Mouse (Mus musculus): ENCODE data around the gene Tmem238l. TPM values are rescaled to one million over a fixed set of nuclear protein-coding genes. Genes with fewer than 3 reads are reported as not detected.

The Tmem238l gene
- total RNA-seq (2021) = not detected
- long read RNA-seq, experiment 1 = 0 reads
- long read RNA-seq, experiment 2 = 0 reads

- no peak for DNase-seq (ENCODE audit: low spot score in 2 of 2)
Measured at GRCm38 (mm10) chr11:66956303-66956702, at the start of gene Tmem238l. TSS of gene Tmem238l (plus strand) at chr11:66956638.

GRCm38 (mm10) chr11:66911811-66912210 is 44.6 kb upstream of the Tmem238l start, which contains the start of gene Pirt:
TSS of gene Pirt (plus strand) at chr11:66911981.
- DNase-seq (ENCODE audit: low spot score in 2 of 2) = no peak

DNA sequence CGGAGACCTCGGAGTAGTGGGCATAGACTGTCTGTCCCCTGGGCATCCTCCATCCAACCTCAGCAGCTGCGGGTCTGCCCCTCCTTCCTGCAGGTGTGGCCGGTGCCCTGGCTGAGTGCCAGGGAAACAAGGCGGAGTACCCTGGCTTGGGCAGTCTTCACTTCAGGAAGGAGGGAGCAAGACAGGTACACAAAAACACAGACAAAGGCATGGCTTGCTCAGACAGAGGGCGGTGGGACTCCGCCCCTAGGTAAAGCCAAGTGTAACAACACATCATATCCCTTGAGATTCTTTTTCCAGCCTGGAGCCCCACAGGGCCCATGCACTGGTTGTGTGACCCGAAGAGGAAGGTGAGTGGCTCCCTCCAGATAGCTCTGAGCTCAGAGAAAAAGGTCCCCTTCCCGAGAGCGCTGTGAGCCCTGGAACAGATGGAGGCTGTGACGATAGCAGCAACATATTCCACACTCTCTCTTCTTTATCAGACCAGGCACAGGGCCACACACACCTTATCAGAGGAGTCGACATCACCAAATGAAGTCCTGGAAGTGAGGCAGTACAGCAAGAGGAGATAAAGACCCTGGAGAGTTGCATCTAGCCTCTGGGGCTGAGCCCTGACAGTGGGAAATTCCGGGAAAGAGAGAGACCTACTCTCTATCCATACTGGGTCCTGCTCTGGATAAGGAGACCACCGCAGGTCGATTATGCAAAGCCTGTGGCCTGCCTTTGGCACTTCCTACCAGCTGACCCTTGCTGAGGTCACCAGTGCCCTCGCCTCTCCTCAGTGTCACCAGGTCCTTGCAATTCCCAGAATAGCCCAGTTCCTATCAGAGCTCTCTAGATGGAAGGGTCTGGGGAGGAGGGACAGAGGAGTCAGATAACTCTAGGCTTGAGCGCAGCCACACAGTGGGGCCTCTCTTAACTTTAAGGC is 43.6 kb upstream of the Tmem238l start:
- DNase-seq (ENCODE audit: low spot score in 2 of 2) = no peak

DNA sequence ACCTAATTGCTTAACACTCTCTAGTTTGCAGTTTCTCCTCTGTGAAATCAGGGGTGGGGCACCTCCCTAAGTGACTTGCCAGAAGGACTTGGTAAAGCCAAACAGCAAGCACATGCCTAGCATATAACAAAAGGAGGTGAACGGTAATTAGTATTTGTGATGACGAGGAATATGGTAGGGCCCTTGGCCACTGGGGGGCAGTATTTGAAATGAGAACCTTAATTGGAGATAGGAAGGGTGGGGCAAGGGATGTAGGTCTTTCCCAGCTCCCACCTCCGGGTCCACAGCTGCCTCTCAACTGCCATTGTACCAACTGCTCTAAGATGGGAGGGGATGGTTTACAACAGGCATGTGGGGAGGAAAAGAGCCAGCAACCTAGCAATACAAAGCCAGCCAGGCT is 42.2 kb upstream of the Tmem238l start:
- DNase-seq (ENCODE audit: low spot score in 2 of 2) = peak; percentile 33

DNA sequence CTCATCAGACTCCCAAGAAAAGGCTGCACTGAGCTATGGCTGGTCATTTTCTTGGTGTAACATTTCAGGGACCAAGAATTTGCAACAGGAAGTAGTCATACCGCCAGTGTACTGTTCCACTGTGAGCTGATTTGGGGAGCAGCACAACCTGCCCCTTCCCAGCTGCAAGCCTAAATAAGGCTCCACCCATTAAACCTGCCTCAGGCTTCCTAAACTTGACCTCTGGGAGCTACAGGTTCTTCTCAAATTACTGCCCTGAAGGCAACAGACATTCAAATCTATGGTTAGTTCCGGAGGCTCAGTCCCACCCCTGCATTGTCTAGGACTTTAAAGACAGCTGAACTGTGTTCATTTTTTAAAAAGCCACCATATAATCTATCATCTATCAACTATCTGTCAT is 36.4 kb upstream of the Tmem238l start:
- DNase-seq (ENCODE audit: low spot score in 2 of 2) = no peak

DNA sequence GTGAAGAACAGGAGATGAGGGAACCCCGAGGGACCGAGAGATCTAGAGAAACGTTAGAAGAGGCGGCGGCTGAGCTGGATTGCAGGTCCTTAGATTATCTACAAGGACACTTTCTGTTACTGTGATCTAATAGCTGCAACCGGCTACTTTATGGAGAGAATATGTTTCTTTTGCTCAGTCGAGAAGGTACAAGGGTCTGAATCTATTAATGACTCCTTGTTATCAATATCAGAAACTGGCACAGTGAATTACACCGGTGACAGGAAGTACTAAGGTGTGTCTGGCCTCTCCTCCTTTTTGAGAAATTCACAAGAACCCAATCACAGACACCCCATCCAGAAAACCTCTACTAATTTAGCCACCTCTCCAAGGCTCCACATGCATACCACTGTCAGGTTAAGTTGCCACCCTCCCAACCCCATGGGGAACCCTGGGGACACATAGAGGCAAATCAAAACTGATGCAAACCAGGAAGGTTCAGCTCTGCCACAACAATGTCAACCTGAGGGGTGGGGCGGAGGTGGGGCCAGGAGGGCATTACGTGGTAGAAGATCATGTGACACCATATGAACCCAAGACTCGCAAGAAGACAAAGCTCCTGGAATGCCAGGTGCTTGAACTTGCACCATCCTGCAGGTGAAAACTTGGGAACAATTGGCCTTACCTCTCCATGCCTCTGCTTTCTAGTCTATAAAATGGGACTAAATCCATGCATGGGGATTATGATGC is 32.2 kb upstream of the Tmem238l start:
- DNase-seq (ENCODE audit: low spot score in 2 of 2) = no peak

DNA sequence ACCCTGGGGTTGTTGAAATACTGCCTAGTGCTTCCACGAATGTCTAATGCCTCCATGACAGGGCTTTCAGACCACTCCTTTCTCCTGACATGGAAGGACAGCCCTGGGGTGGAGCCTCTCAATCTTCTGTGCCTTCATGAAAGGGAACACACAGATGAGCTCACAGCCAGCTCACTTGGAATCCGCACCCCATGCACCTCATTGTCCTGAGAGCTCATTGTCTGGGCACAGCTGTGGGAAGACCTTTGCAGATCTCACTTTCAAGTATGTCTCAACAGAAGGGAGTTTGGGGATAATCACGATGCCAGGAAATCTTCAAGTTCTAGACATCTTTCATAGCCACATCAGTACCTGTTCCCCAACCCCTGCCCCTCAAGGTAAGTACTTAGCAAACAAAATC is 28.1 kb upstream of the Tmem238l start:
- DNase-seq (ENCODE audit: low spot score in 2 of 2) = no peak

DNA sequence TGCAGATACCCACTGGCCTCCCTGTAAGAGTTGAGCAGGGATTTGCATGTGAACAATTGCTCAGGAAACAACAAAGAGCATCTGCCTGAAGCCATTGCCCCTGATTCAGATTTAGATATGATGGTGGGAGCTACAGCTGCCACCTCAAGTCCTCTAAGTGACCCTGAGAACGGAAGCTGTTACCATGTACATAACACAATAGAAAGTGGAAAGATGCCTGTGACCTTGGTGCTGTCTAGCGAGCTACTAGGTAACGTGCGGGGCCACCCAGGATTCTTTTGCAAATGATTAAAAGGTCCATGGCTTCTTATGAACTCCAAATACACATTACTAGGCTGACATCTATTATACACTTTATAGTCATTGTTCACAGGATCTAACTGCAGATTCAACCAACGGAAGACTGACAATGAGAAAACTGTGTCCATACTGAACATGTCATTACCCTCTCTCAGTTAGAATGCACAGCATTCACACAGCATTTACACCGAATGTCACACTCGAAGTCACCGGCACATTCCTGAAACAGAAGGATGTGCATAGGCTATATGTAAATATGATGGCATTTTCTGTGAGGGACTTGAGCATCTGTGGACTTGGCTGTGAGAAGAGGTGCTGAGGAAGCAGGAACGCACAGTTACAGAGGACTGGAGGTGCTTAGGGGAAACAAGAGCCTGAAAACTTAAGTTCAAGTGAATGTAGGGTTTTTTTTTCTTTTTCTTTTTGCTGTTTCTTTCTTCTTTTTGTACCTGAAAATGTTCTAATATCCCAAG is 23.4 kb upstream of the Tmem238l start:
- no peak for DNase-seq (ENCODE audit: low spot score in 2 of 2)

DNA sequence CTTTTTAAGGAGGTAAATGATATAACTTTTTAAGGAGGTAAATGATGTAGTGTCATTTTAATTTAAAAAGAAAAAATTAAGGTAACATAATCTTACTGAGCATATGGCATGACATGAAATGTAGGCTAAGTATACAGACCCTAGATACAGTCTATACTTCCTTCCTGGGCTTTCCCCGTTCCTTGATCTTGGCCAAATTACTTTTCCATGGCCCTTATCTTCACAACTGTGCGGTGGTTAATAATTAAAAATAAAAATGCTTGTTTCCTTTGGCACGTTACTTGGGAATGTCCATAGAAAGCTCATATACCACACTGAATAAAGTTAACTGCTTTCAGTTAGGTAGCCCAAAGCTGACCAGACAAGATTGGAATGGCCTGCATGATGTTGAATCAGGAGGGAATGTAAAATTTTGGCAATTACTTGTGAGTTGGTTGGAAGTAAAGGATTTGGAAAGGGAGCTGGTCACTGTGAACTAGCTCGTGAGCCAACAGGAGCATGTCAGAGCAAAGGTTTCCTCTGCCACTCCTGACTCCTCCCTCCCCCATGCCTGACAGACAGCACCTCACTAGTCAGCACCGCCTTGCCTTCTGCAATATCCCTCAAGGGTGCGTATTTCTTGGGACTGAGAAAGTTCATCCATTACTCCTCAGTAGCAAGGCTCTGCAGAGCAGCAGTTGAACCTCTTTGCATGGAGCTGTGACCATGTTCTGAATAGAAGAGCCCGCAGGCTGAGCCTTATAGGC is 21.8 kb upstream of the Tmem238l start:
- DNase-seq (ENCODE audit: low spot score in 2 of 2) = no peak

DNA sequence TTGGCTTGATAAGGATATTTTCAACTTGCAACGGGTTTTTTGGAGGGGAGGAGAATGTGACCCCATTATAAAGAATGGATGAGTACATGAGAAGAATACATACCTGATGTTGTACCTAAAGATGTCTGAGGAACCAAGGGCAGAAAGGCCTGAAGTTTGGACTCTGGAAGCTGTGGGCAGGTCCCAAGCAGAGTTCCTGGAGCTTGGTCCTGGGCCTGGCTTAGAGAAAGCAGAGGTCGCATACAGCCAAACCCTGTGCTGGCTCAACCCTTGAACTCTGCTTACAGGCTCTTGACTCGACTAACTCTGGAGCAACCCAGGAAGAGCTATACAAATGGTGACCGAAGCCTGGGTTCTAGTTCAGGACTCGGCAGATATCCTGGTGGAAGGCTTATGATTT is 14.4 kb upstream of the Tmem238l start:
- DNase-seq (ENCODE audit: low spot score in 2 of 2) = no peak

DNA sequence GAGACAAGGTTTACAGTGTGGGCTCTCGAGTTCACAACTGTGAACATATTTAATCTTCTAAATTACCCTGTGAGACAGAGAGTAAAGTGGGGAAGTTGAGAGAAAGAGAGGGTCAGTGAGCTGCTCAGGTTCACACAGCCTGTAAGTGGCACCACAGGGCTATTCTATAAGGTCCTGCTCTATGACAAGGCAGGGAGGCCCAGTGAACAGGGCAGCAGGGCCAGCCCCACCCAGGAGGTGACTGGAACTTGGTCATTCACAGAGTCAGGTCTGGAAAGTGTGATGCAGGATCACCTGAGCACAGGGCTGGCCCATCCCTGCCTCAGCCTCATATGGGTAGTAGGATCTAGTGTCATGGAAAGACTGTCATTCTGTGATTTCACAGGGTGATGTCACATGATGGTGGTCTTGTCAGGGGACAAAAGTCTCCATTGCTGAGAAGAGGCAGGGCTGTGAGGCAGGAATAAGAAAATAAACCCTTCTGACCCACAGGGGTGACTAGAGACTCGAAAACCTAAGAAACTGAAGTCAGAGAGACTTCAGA is 11.1 kb upstream of the Tmem238l start:
- DNase-seq (ENCODE audit: low spot score in 2 of 2) = no peak

- DNase-seq (ENCODE audit: low spot score in 2 of 2) = no peak
Measured at GRCm38 (mm10) chr11:66946521-66946920, 9.9 kb upstream of the Tmem238l start.

- DNase-seq (ENCODE audit: low spot score in 2 of 2) = no peak
Measured at GRCm38 (mm10) chr11:66946922-66947321, 9.5 kb upstream of the Tmem238l start.

GRCm38 (mm10) chr11:66960797-66961196 is 4.4 kb downstream of the Tmem238l start:
- no peak for DNase-seq (ENCODE audit: low spot score in 2 of 2)

GRCm38 (mm10) chr11:66961447-66962176 is 5.2 kb downstream of the Tmem238l start:
- DNase-seq (ENCODE audit: low spot score in 2 of 2) = no peak

GRCm38 (mm10) chr11:66963462-66963861 is 7.0 kb downstream of the Tmem238l start:
- no peak for DNase-seq (ENCODE audit: low spot score in 2 of 2)

DNA sequence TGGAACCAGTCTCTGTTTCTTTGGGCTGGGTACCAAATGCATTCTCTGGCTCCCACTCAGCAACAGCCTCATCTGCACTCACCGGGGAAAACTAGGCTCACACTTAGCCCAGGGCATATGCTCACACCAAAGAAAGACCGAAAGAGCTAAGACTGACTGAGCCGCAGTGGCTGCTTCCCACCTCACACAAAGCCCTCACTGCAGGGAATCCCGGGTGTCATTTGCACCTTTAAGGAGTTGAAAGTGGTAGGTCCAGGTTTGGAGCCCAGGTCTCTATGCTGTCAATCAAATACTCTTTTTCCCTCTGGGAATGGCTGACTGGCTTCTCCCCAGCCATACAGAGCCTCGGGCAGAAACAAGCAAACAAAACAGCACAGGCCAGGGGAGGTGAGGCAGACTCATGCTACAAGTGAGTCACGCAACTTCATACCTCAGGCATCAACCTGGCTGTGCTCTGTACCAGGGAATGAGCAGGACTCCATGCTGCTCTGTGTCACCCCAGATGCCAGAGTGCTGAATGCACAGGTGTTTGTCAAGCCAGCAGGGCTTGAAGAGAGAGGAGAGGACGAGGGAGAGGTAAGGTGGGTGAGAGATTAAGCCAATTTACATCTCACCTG is 10.2 kb downstream of the Tmem238l start:
- DNase-seq (ENCODE audit: low spot score in 2 of 2) = no peak

DNA sequence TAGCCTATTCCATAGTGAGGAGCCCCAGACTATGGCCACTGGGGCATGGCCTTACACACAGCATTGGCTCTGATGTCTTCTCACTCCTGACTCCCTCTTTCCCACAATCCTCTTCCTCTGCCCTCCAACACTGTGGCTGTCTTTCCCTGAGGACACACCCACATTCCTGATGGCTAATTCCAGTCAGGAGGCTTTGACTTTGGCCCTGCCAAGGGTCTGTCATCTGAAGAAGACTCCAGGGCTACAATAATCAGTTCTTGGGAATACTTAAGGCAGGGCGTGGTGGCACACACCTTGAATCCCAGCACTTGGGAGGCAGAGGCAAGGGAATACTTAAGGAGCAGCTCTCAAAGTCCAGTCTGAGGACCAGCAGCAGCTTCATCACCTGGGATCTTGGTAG is 12.1 kb downstream of the Tmem238l start:
- no peak for DNase-seq (ENCODE audit: low spot score in 2 of 2)

DNA sequence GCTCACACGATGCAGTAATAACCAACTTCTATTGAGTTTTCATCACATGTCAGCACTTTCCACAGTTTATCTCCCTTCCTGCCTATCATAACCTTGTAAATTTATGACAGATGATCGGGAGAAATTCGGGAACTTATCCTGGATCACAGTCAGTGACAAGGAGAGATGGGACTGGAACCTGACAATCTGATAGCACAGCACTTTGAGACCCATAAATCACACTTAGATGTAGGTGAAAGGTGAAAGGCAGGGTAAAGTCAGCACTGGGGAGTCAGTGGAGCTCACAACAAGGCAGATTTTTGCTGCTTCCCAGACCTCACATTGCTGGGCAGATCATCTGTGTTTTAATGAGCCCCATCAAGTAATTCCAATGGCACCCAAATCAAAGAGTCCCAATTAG is 17.1 kb downstream of the Tmem238l start:
- DNase-seq (ENCODE audit: low spot score in 2 of 2) = no peak
